7 mouse cellular contexts compared by ENCODE assay signal in genomic region chr19:46338942-46339286, GRCm38 (mm10). TPM values are rescaled to one million over a fixed set of nuclear protein-coding genes. Genes with fewer than 3 reads are reported as not detected.
DNase-seq lines count a peak whose midpoint lies in the region; ATAC-seq and TF ChIP-seq lines count a peak whose summit lies in the region.

No protein-coding gene starts in this region.

- 54% methylated on average over 6 of the region's 6 CpGs for WGBS in forebrain, embryonic 13.5 days
- WGBS in liver, embryonic 15.5 days (ENCODE audit: insufficient replicate concordance), result 14% methylated on average over 6 of the region's 6 CpGs

- H3K9ac ChIP-seq in forebrain, embryonic 13.5 days, result peak overlapping the region; percentile 50; the same call in 1 of the 2 replicates
- peak overlapping the region; percentile 36 for H3K9ac ChIP-seq in liver, embryonic 15.5 days

- H3K4me3 ChIP-seq in testis, adult 2 months (ENCODE audit: control insufficient read depth, low read depth, low read length), result peak overlapping the region; percentile 87
- H3K4me3 ChIP-seq in forebrain, embryonic 13.5 days, result peak overlapping the region; percentile 70
- peak overlapping the region; percentile 75 for H3K4me3 ChIP-seq in liver, embryonic 15.5 days (replicated peaks)

- TF ChIP-seq POLR2A in testis, adult 2 months (IDR thresholded peaks at IDR 0.05; ENCODE audit: control insufficient read depth, low read depth, low read length), result no peak

- no peaks in the 10 kb centered on the region for H3K27me3 ChIP-seq in testis, adult 2 months (ENCODE audit: control insufficient read depth, insufficient read depth, low read length)
- peaks cover 5% of the 10 kb centered on the region; the same call in 1 of the 2 replicates for H3K27me3 ChIP-seq in forebrain, embryonic 13.5 days
- H3K27me3 ChIP-seq in liver, embryonic 15.5 days, result peaks cover 4% of the 10 kb centered on the region; the same call in 1 of the 2 replicates

- DNase-seq in testis, postnatal 14 days (ENCODE audit: low spot score), result no peak
- no peak for DNase-seq in MN1 (ENCODE audit: low spot score)
- DNase-seq in adrenal gland, adult (ENCODE audit: inconsistent age in 2 of 2, low spot score in 1 of 2), result no peak
- DNase-seq in frontal cortex, postnatal 14 days (ENCODE audit: low spot score in 2 of 2), result no peak

- ATAC-seq in forebrain, embryonic 13.5 days, result no peak; the same call in 1 of the 2 replicates
- ATAC-seq in liver, embryonic 15.5 days (ENCODE audit: insufficient read depth), result peak; percentile 22

- H3K4me1 ChIP-seq in testis, adult 2 months (ENCODE audit: control insufficient read depth, insufficient read depth, low read length), result peaks cover 16% of the 10 kb centered on the region
- peaks cover 22% of the 10 kb centered on the region for H3K4me1 ChIP-seq in forebrain, embryonic 13.5 days
- peaks cover 60% of the 10 kb centered on the region for H3K4me1 ChIP-seq in liver, embryonic 15.5 days (replicated peaks)

- H3K9me3 ChIP-seq in forebrain, embryonic 13.5 days (replicated peaks), result no peaks in the 10 kb centered on the region
- no peaks in the 10 kb centered on the region for H3K9me3 ChIP-seq in liver, embryonic 15.5 days (replicated peaks)

- peak overlapping the region; percentile 16; the same call in 1 of the 2 replicates for H3K27ac ChIP-seq in testis, adult 2 months (ENCODE audit: control insufficient read depth, insufficient read depth, low read depth, low read length)
- peak overlapping the region; percentile 41 for H3K27ac ChIP-seq in forebrain, embryonic 13.5 days
- peak overlapping the region; percentile 86 for H3K27ac ChIP-seq in liver, embryonic 15.5 days (replicated peaks)

- no peak for TF ChIP-seq CTCF in testis, adult 2 months (IDR thresholded peaks at IDR 0.05; ENCODE audit: control insufficient read depth, insufficient read depth, insufficient replicate concordance, low read depth, low read length)

- H3K36me3 ChIP-seq in testis, adult 2 months (ENCODE audit: control insufficient read depth, insufficient read depth, low read length), result no peaks in the 10 kb centered on the region
- H3K36me3 ChIP-seq in forebrain, embryonic 13.5 days (ENCODE audit: poor library complexity, severe bottlenecking), result no peaks in the 10 kb centered on the region
- no peaks in the 10 kb centered on the region for H3K36me3 ChIP-seq in liver, embryonic 15.5 days (replicated peaks)

- peak overlapping the region; percentile 81 for H3K4me2 ChIP-seq in forebrain, embryonic 13.5 days
- H3K4me2 ChIP-seq in liver, embryonic 15.5 days, result peak overlapping the region; percentile 91

RNA-seq across cellular contexts. Expression of gene Cuedc2, which starts 0.4 kb away (rescaled TPM):
- polyA plus RNA-seq in testis, adult 2 months (2012; rRNA removed), result 24.5 and 28.4 TPM in 2 replicates
- 304 and 309 TPM in 2 replicates for polyA plus RNA-seq in forebrain, embryonic 13.5 days (2015; fragmentation: Nextera tagmentation; extraction: Ambion mirVana)
- 73.0 and 82.8 TPM in 2 replicates for polyA plus RNA-seq in liver, embryonic 15.5 days (2015; fragmentation: Nextera tagmentation; extraction: Ambion mirVana)

RNA-seq across cellular contexts. Expression of gene Mfsd13a, which starts 2.0 kb away (rescaled TPM):
- polyA plus RNA-seq in testis, adult 2 months (2012; rRNA removed), result 20.0 and 24.3 TPM in 2 replicates
- 7.6 and 7.8 TPM in 2 replicates for polyA plus RNA-seq in forebrain, embryonic 13.5 days (2015; fragmentation: Nextera tagmentation; extraction: Ambion mirVana)
- 12.5 and 14.8 TPM in 2 replicates for polyA plus RNA-seq in liver, embryonic 15.5 days (2015; fragmentation: Nextera tagmentation; extraction: Ambion mirVana)

RNA-seq across cellular contexts. Expression of gene Fbxl15, which starts 10.9 kb away (rescaled TPM):
- 21.5 and 23.5 TPM in 2 replicates for polyA plus RNA-seq in testis, adult 2 months (2012; rRNA removed)
- 30.8 and 32.8 TPM in 2 replicates for polyA plus RNA-seq in forebrain, embryonic 13.5 days (2015; fragmentation: Nextera tagmentation; extraction: Ambion mirVana)
- polyA plus RNA-seq in liver, embryonic 15.5 days (2015; fragmentation: Nextera tagmentation; extraction: Ambion mirVana), result 12.2 and 12.4 TPM in 2 replicates

RNA-seq across cellular contexts. Expression of gene 2310034G01Rik, which starts 11.2 kb away (rescaled TPM):
- polyA plus RNA-seq in testis, adult 2 months (2012; rRNA removed), result 0.49 and 0.88 TPM in 2 replicates
- polyA plus RNA-seq in forebrain, embryonic 13.5 days (2015; fragmentation: Nextera tagmentation; extraction: Ambion mirVana), result 1.7 and 2.2 TPM in 2 replicates
- 0.22 and 0.46 TPM in 2 replicates for polyA plus RNA-seq in liver, embryonic 15.5 days (2015; fragmentation: Nextera tagmentation; extraction: Ambion mirVana)

RNA-seq across cellular contexts. Expression of gene Psd, which starts 12.0 kb away (rescaled TPM):
- 53.7 and 65.2 TPM in 2 replicates for polyA plus RNA-seq in testis, adult 2 months (2012; rRNA removed)
- 31.0 and 34.8 TPM in 2 replicates for polyA plus RNA-seq in forebrain, embryonic 13.5 days (2015; fragmentation: Nextera tagmentation; extraction: Ambion mirVana)
- polyA plus RNA-seq in liver, embryonic 15.5 days (2015; fragmentation: Nextera tagmentation; extraction: Ambion mirVana), result 5.0 and 5.7 TPM in 2 replicates

Comparison
In these comparisons a context has a peak if more than half of its experiments do, and no peak if none do; other contexts are left out.
1. H3K27ac ChIP-seq: peak in every context shown above with its lines; median percentile 86 in liver, embryonic 15.5 days; 41 in forebrain, embryonic 13.5 days; 16 in testis, adult 2 months.